Mouse (Mus musculus) neural tube, embryonic 11.5 days (tissue): ENCODE data around the gene Cfap65. TPM values are rescaled to one million over a fixed set of nuclear protein-coding genes. Genes with fewer than 3 reads are reported as not detected.

ENCODE experiments used
- ATAC-seq: fragments of 200-750 bp; cut with Nextera tagmentation; 2 replicates; pipeline ENCODE4 v1.8.0; 2017; ENCODE audit warnings: moderate number of reproducible peaks, mild to moderate bottlenecking, moderate TSS enrichment, moderate library complexity; ENCODE audit not compliant: insufficient read depth, low FRiP score, low TSS enrichment
- DNase-seq: peaks from one replicate; pipeline ENCODE4 v3.0.0-alpha.2; 2015; ENCODE audit warnings: low spot score
- H3K27ac ChIP-seq: fragments of 300-500 bp; sonication (generic); 2 replicates; pipeline ENCODE4 v1.5.1; 2014; ENCODE audit warnings: low read depth, mild to moderate bottlenecking, low read length
- H3K27me3 ChIP-seq: fragments of 300-500 bp; sonication (generic); 2 replicates; pipeline ENCODE4 v1.6.1; 2014; ENCODE audit warnings: mild to moderate bottlenecking, low read length, mixed read lengths; ENCODE audit not compliant: control insufficient read depth, insufficient read depth
- H3K36me3 ChIP-seq: fragments of 300-500 bp; sonication (generic); 2 replicates; pipeline ENCODE4 v1.6.1; 2014; ENCODE audit warnings: mild to moderate bottlenecking, low read length, moderate library complexity, mixed read lengths; ENCODE audit not compliant: control insufficient read depth, insufficient read depth
- H3K4me1 ChIP-seq: fragments of 300-500 bp; sonication (generic); 2 replicates; pipeline ENCODE4 v1.6.1; 2014; ENCODE audit warnings: low read length, mixed read lengths; ENCODE audit not compliant: control insufficient read depth, insufficient read depth
- H3K4me2 ChIP-seq: fragments of 300-500 bp; sonication (generic); 2 replicates; pipeline ENCODE4 v1.6.1; 2014; ENCODE audit warnings: low read depth, mild to moderate bottlenecking, moderate library complexity
- H3K4me3 ChIP-seq: fragments of 300-500 bp; sonication (generic); 2 replicates; pipeline ENCODE4 v1.5.1; 2014; ENCODE audit warnings: low read depth, low read length
- H3K9ac ChIP-seq: fragments of 300-500 bp; sonication (generic); 2 replicates; pipeline ENCODE4 v1.6.1; 2014; ENCODE audit warnings: mild to moderate bottlenecking, low read length
- H3K9me3 ChIP-seq: fragments of 300-500 bp; sonication (generic); 2 replicates; pipeline ENCODE4 v1.6.1; 2016; ENCODE audit warnings: low read length; ENCODE audit not compliant: control insufficient read depth
- WGBS: fragments of 180-500 bp; shearing (Covaris S2); extraction: QIAGEN DNeasy Blood & Tissue Kit; methylation state at CpG from one replicate; pipeline ENCODE4 v1.1.7; 2014; 5-methylcytosine and 5-hydroxymethylcytosine counted together
- microRNA counts: library from miRNA; unstranded; fragments of <30 nt; microRNA quantifications from one replicate; lab custom pipeline; 2015
- microRNA-seq: library from miRNA; unstranded; fragments of <30 nt; microRNA quantifications from one replicate; pipeline ENCODE4, GENCODE M21; 2016
- polyA plus RNA-seq: library from polyadenylated mRNA; unstranded; fragments of >200 nt; fragmentation: Nextera tagmentation; extraction: Ambion mirVana; gene quantifications from 2 replicates; pipeline ENCODE4 v1.2.1, GENCODE M21; 2014

Cfap65 gene
- polyA plus RNA-seq, 1 experiment from 2014 or later, result 0.08 TPM

GRCm38 (mm10) chr1:74857201-74857600, 78.2 kb downstream of the Cfap65 start:
- no peak for DNase-seq
- Histone ChIP-seq H3K9ac (no peak overlapping the region), H3K4me1 (peaks cover 20% of the 10 kb centered on the region), H3K27me3 (peaks cover 19% of the 10 kb centered on the region), H3K4me3 (peak overlapping the region; percentile 73), H3K36me3 (no peaks in the 10 kb centered on the region), H3K9me3 (no peaks in the 10 kb centered on the region), H3K27ac (no peak overlapping the region), H3K4me2 (peak overlapping the region; percentile 87)
- no peak for ATAC-seq
- WGBS, result under 1% methylated on average over 20 of the region's 20 CpGs

GRCm38 (mm10) chr1:74856791-74857190, 78.6 kb downstream of the Cfap65 start:
- H3K36me3 ChIP-seq, result no peaks in the 10 kb centered on the region
- H3K9me3 ChIP-seq, result no peaks in the 10 kb centered on the region
- ATAC-seq (no peak), DNase-seq (no peak)
- H3K4me2 ChIP-seq, result peak overlapping the region; percentile 87
- WGBS, result 0% methylated on average over 7 of the region's 7 CpGs
- peaks cover 19% of the 10 kb centered on the region for H3K27me3 ChIP-seq
- peak overlapping the region; percentile 73 for H3K4me3 ChIP-seq
- peak overlapping the region; percentile 10; the same call in 1 of the 2 replicates for H3K9ac ChIP-seq
- peaks cover 23% of the 10 kb centered on the region for H3K4me1 ChIP-seq
- H3K27ac ChIP-seq, result no peak overlapping the region

DNA sequence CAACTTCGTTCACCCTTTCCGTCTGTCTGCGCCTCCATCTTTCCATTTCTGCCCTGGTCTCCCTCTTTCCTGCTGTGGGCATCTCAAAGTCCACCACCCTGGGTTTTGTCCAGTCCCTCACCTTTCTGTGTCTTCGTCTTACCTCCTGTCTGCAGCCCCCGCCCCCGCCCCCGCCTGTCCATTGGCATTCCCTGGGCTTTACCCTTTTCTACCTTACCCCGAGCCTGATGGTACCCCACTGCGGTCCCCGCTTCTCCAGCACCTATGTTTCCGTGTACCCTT, 79.0 kb downstream of the Cfap65 start:
- Histone ChIP-seq H3K4me3 (peak overlapping the region; percentile 73), H3K4me2 (peak overlapping the region; percentile 87), H3K36me3 (no peaks in the 10 kb centered on the region), H3K4me1 (peaks cover 27% of the 10 kb centered on the region), H3K9ac (peak overlapping the region; percentile 82), H3K9me3 (no peaks in the 10 kb centered on the region), H3K27ac (no peak overlapping the region), H3K27me3 (peaks cover 19% of the 10 kb centered on the region)
- 1% methylated on average over 10 of the region's 11 CpGs for WGBS
- ATAC-seq (no peak), DNase-seq (no peak)

GRCm38 (mm10) chr1:74855651-74856438, 79.6 kb downstream of the Cfap65 start:
- no peaks in the 10 kb centered on the region for H3K36me3 ChIP-seq
- DNase-seq (peak; percentile 55), ATAC-seq (no peak)
- H3K9me3 ChIP-seq, result no peaks in the 10 kb centered on the region
- peak overlapping the region; percentile 87 for H3K4me2 ChIP-seq
- H3K4me1 ChIP-seq, result peaks cover 27% of the 10 kb centered on the region
- peaks cover 21% of the 10 kb centered on the region for H3K27me3 ChIP-seq
- WGBS, result under 1% methylated on average over 71 of the region's 74 CpGs
- H3K27ac ChIP-seq, result peak overlapping the region; percentile 75; the same call in 1 of the 2 replicates
- H3K9ac ChIP-seq, result peak overlapping the region; percentile 82
- peak overlapping the region; percentile 73 for H3K4me3 ChIP-seq

DNA sequence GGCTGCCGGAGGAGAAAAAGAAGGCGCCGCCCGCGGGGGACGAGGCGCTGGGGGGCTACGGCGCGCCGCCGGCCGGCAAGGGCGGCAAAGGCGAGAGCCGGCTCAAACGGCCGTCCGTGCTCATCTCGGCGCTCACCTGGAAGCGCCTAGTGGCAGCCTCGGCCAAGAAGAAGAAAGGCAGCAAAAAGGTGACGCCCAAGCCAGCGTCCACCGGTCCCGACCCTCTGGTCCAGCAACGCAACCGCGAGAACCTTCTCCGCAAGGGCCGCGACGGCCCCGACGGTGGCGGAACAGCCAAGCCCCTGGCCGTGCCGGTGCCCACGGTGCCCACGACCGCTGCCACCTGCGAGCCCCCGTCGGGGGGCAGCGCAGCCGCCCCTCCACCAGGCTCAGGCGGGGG, 80.2 kb downstream of the Cfap65 start:
- Histone ChIP-seq H3K4me3 (peak overlapping the region; percentile 73), H3K27ac (peak overlapping the region; percentile 75; the same call in 1 of the 2 replicates), H3K4me1 (peaks cover 27% of the 10 kb centered on the region), H3K27me3 (peaks cover 23% of the 10 kb centered on the region), H3K9me3 (no peaks in the 10 kb centered on the region), H3K36me3 (no peaks in the 10 kb centered on the region), H3K9ac (peak overlapping the region; percentile 82), H3K4me2 (peak overlapping the region; percentile 87)
- ATAC-seq, result no peak
- DNase-seq, result no peak
- WGBS, result under 1% methylated on average over 42 of the region's 48 CpGs

DNA sequence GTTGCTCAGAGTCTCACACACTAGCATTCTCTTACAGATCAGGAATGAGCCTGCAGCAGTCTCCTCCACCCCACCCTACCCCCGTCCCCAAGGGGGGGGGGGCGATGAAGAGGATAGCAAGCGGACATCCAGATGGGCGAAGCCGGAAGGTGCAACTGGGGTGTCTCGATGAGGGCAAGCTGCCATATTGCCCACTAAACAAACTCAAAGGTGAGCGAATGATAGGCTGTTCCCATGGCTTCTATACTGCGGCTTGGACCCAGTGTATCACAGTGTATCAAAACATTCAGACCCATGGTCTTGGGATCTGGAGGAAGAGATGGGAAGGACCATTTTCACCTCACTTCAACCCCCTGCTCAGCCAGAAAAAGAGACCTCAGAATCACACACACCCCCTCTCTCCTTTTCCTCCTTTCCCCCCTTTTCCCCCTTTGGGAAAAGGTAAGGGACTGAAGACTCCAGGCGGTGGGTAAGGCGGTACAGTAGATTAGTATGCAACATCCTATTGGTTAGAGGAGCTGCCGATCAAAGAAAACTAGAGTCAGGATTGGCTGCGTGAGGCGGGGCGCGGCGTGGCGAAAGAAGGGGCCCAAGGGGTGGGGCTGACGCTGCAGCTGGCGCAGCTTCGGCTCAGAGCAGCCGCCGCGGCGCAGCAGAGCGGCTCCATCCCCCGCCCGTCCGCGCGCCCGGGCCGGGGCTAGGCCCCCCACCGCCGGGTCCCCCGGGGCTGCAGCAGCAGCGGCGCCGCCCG, 80.9 kb downstream of the Cfap65 start, which contains the start of gene Cdk5r2:
Cdk5r2 (plus strand) TSS at position 629 of the 751 bp plus-strand sequence.
- ATAC-seq, result peak; percentile 84
- Histone ChIP-seq H3K9me3 (no peaks in the 10 kb centered on the region), H3K27me3 (peaks cover 23% of the 10 kb centered on the region), H3K36me3 (no peaks in the 10 kb centered on the region), H3K27ac (peak within 1 kb of the TSS; percentile 75; the same call in 1 of the 2 replicates), H3K4me3 (peak within 1 kb of the TSS; percentile 73), H3K9ac (peak within 1 kb of the TSS; percentile 82), H3K4me1 (peaks cover 27% of the 10 kb centered on the region), H3K4me2 (peak within 1 kb of the TSS; percentile 87)
- peak; percentile 92 for DNase-seq
- WGBS, result 2% methylated on average over 29 of the region's 39 CpGs

MicroRNAs encoded within 50 kb of the gene (microRNA counts, 519-probe panel; counts per million panel counts)
- microRNA mmu-miR-375 (lab: Ali Mortazavi, UCI), result 171 counts per million, percentile 57 among the panel's probes with 10 or more counts

Small RNA genes lying within 50 kb of the gene (microRNA-seq; reads per million reads assigned to microRNA genes)
- gene Mir375, result 238 reads per million, percentile 62 among the genes with 10 or more reads in this experiment

Other genes with a start within 250 kb of the Cfap65 start
- 4.6 and 6.2 TPM in 2 replicates for gene Cyp27a1, start 222.0 kb downstream of the Cfap65 start, polyA plus RNA-seq
- 0.16 TPM in 1 of 2 replicates, not detected in the other for gene Prkag3, start 186.4 kb downstream of the Cfap65 start, polyA plus RNA-seq
- gene Wnt6, start 163.7 kb downstream of the Cfap65 start, polyA plus RNA-seq, result 14.5 and 14.6 TPM in 2 replicates
- gene Wnt10a, start 144.1 kb downstream of the Cfap65 start, polyA plus RNA-seq, result 1.7 and 2.4 TPM in 2 replicates
- gene Cdk5r2, start 80.7 kb downstream of the Cfap65 start, polyA plus RNA-seq, result 4.0 and 4.5 TPM in 2 replicates
- gene Fev, start 50.2 kb downstream of the Cfap65 start, polyA plus RNA-seq, result 0.20 TPM in 1 of 2 replicates, not detected in the other
- not detected in 2 replicates for gene Cryba2, start 42.5 kb downstream of the Cfap65 start, polyA plus RNA-seq
- not detected in 2 replicates for gene Ihh, start 16.1 kb upstream of the Cfap65 start, polyA plus RNA-seq
- 12.1 and 13.9 TPM in 2 replicates for gene Nhej1, start 189.6 kb upstream of the Cfap65 start, polyA plus RNA-seq
- not detected in 2 replicates for gene Slc23a3, start 198.3 kb upstream of the Cfap65 start, polyA plus RNA-seq
- 53.5 and 58.4 TPM in 2 replicates for gene Cnppd1, start 207.1 kb upstream of the Cfap65 start, polyA plus RNA-seq
- 57.1 and 70.0 TPM in 2 replicates for gene Retreg2, start 207.2 kb upstream of the Cfap65 start, polyA plus RNA-seq
- gene Zfand2b, start 233.0 kb upstream of the Cfap65 start, polyA plus RNA-seq, result 31.7 and 38.3 TPM in 2 replicates
- 30.4 and 30.6 TPM in 2 replicates for gene Abcb6, start 244.8 kb upstream of the Cfap65 start, polyA plus RNA-seq